Comparison of ENCODE assay signal across 19 mouse cellular contexts in genomic region chr13:54818399-54819254, GRCm38 (mm10). TPM values are rescaled to one million over a fixed set of nuclear protein-coding genes. Genes with fewer than 3 reads are reported as not detected.
DNase-seq lines count a peak whose midpoint lies in the region; ATAC-seq lines count a peak whose summit lies in the region.
"Had no signal": no experiment of that assay in that cellular context is flagged by ENCODE, and none has a peak within 500 bp of the region (broad histone marks: within the 10 kb centered on the region; RNA-seq: fewer than 3 reads in every experiment).

No protein-coding gene starts in this region.

- no peak overlapping the region for H3K9ac ChIP-seq in heart, embryonic 14.5 days (ENCODE audit: low read length)
- no peak overlapping the region for H3K9ac ChIP-seq in forebrain, embryonic 16.5 days (replicated peaks; ENCODE audit: low read depth, low read length)
- H3K9ac ChIP-seq: embryonic facial prominence, embryonic 12.5 days; kidney, embryonic 15.5 days; liver, embryonic 13.5 days had no signal

- no peak for DNase-seq in heart, adult 8-10 months (ENCODE audit: low spot score)
- DNase-seq in midbrain, embryonic 10.5 days (ENCODE audit: low spot score): no peak
- no peak for DNase-seq in lung, postnatal 4 days
- DNase-seq in kidney, postnatal 14 days: no peak
- no peak for DNase-seq in gastrocnemius, adult 18-20 months (ENCODE audit: low spot score)
- DNase-seq in ovary, postnatal 10 days (ENCODE audit: low spot score): no peak
- DNase-seq: cerebellum, postnatal 25 days; layer of hippocampus, adult 9-11 months; liver, embryonic 13.5 days; lung, postnatal 14 days had no signal

- WGBS in heart, embryonic 14.5 days: 29% methylated on average over 17 of the region's 17 CpGs
- 12% methylated on average over 17 of the region's 17 CpGs for WGBS in forebrain, embryonic 16.5 days
- WGBS in midbrain, embryonic 10.5 days: 21% methylated on average over 17 of the region's 17 CpGs

- no peak overlapping the region for H3K4me3 ChIP-seq in heart, embryonic 14.5 days (ENCODE audit: control insufficient read depth in 1 of 2, insufficient read depth in 1 of 2, low read depth in 1 of 2, low read length in 2 of 2)
- no peak overlapping the region for H3K4me3 ChIP-seq in forebrain, embryonic 16.5 days (replicated peaks; ENCODE audit: low read length)
- peak overlapping the region; percentile 28 for H3K4me3 ChIP-seq in midbrain, embryonic 10.5 days
- H3K4me3 ChIP-seq: embryonic facial prominence, embryonic 12.5 days; heart, embryonic 10.5 days; kidney, embryonic 15.5 days; liver, embryonic 13.5 days had no signal

- peaks cover 2% of the 10 kb centered on the region in 2 experiments; a peak in 1 of 4 replicates for H3K4me1 ChIP-seq in heart, embryonic 14.5 days (ENCODE audit: control insufficient read depth in 2 of 2, insufficient read depth in 2 of 2, low read length in 2 of 2)
- peaks cover 15% of the 10 kb centered on the region for H3K4me1 ChIP-seq in forebrain, embryonic 16.5 days (replicated peaks; ENCODE audit: control insufficient read depth, insufficient read depth, low read length)
- peaks cover 15% of the 10 kb centered on the region for H3K4me1 ChIP-seq in midbrain, embryonic 10.5 days
- H3K4me1 ChIP-seq: embryonic facial prominence, embryonic 12.5 days; kidney, embryonic 15.5 days; liver, embryonic 13.5 days had no signal

- H3K36me3 ChIP-seq in heart, embryonic 14.5 days (ENCODE audit: control insufficient read depth, insufficient read depth, low read length): no peaks in the 10 kb centered on the region
- H3K36me3 ChIP-seq in forebrain, embryonic 16.5 days (ENCODE audit: control insufficient read depth, insufficient read depth): no peaks in the 10 kb centered on the region
- no peaks in the 10 kb centered on the region for H3K36me3 ChIP-seq in midbrain, embryonic 10.5 days
- H3K36me3 ChIP-seq: embryonic facial prominence, embryonic 12.5 days; heart, embryonic 10.5 days; kidney, embryonic 15.5 days; liver, embryonic 13.5 days had no signal

- H3K27ac ChIP-seq in heart, embryonic 14.5 days (replicated peaks in 1 of 2; ENCODE audit: control insufficient read depth in 1 of 2, insufficient read depth in 1 of 2, low read depth in 2 of 2, low read length in 2 of 2): no peak overlapping the region
- peak overlapping the region; percentile 17; the same call in 1 of the 2 replicates for H3K27ac ChIP-seq in forebrain, embryonic 16.5 days (ENCODE audit: low read length)
- peak overlapping the region; percentile 55 for H3K27ac ChIP-seq in midbrain, embryonic 10.5 days (replicated peaks)
- H3K27ac ChIP-seq: embryonic facial prominence, embryonic 12.5 days; heart, embryonic 10.5 days; kidney, embryonic 15.5 days; liver, embryonic 13.5 days had no signal

- no peaks in the 10 kb centered on the region for H3K9me3 ChIP-seq in heart, embryonic 14.5 days (ENCODE audit: control insufficient read depth, low read length)
- H3K9me3 ChIP-seq in forebrain, embryonic 16.5 days (ENCODE audit: control insufficient read depth, low read length): no peaks in the 10 kb centered on the region
- H3K9me3 ChIP-seq in midbrain, embryonic 10.5 days (replicated peaks): no peaks in the 10 kb centered on the region
- H3K9me3 ChIP-seq: embryonic facial prominence, embryonic 12.5 days; heart, embryonic 10.5 days; kidney, embryonic 15.5 days; liver, embryonic 13.5 days had no signal

- no peak for ATAC-seq in heart, embryonic 14.5 days (ENCODE audit: insufficient number of reproducible peaks, insufficient read depth, low FRiP score, low read depth)
- peak; percentile 60 for ATAC-seq in forebrain, embryonic 16.5 days

- H3K4me2 ChIP-seq in heart, embryonic 14.5 days (ENCODE audit: low read length): peak overlapping the region; percentile 29
- H3K4me2 ChIP-seq in forebrain, embryonic 16.5 days (ENCODE audit: low read length): peak overlapping the region; percentile 19; the same call in 1 of the 2 replicates
- H3K4me2 ChIP-seq: embryonic facial prominence, embryonic 12.5 days; kidney, embryonic 15.5 days; liver, embryonic 13.5 days had no signal

- no peaks in the 10 kb centered on the region for H3K27me3 ChIP-seq in heart, embryonic 14.5 days (ENCODE audit: control insufficient read depth, insufficient read depth, low read length)
- H3K27me3 ChIP-seq in forebrain, embryonic 16.5 days (replicated peaks; ENCODE audit: control insufficient read depth, insufficient read depth, low read length): no peaks in the 10 kb centered on the region
- H3K27me3 ChIP-seq in midbrain, embryonic 10.5 days (ENCODE audit: low read depth, poor library complexity, severe bottlenecking): peaks cover 56% of the 10 kb centered on the region
- H3K27me3 ChIP-seq: embryonic facial prominence, embryonic 12.5 days; liver, embryonic 13.5 days had no signal

RNA-seq across cellular contexts. Expression of gene Tspan17, which starts 29.4 kb away (rescaled TPM):
- 3.5 and 4.2 TPM in 2 replicates for polyA plus RNA-seq in heart, embryonic 14.5 days (2014; fragmentation: Nextera tagmentation; extraction: Ambion mirVana)
- 10 to 100 TPM; 14.0 to 24.3 (median 18.1) TPM for total RNA-seq in heart, adult 8-10 months (2022)
- polyA plus RNA-seq in forebrain, embryonic 16.5 days (2015; fragmentation: Nextera tagmentation; extraction: Ambion mirVana): 18.6 and 29.7 TPM in 2 replicates
- polyA plus RNA-seq in midbrain, embryonic 10.5 days (2016; fragmentation: Nextera tagmentation; extraction: Ambion mirVana): 12.9 and 20.6 TPM in 2 replicates
- 10 to 100 TPM; 19.1 to 23.1 TPM for total RNA-seq in gastrocnemius, adult 18-20 months (2021)

RNA-seq across cellular contexts. Expression of gene Eif4e1b, which starts 34.8 kb away (rescaled TPM):
- polyA plus RNA-seq in heart, embryonic 14.5 days (2014; fragmentation: Nextera tagmentation; extraction: Ambion mirVana): not detected in 2 replicates
- not detected for total RNA-seq in heart, adult 8-10 months (2022)
- not detected in 2 replicates for polyA plus RNA-seq in forebrain, embryonic 16.5 days (2015; fragmentation: Nextera tagmentation; extraction: Ambion mirVana)
- not detected in 2 replicates for polyA plus RNA-seq in midbrain, embryonic 10.5 days (2016; fragmentation: Nextera tagmentation; extraction: Ambion mirVana)
- not detected for total RNA-seq in gastrocnemius, adult 18-20 months (2021)
- total RNA-seq: adrenal gland, adult 18-20 months; left cerebral cortex, postnatal 36 days had no signal
- polyA plus RNA-seq: embryonic facial prominence, embryonic 12.5 days; heart, embryonic 10.5 days; kidney, embryonic 15.5 days; liver, embryonic 13.5 days; small intestine, adult 2 months; stomach, embryonic 16.5 days had no signal

RNA-seq across cellular contexts. Expression of gene Sncb, which starts 52.2 kb away (rescaled TPM):
- not detected in 2 replicates for polyA plus RNA-seq in heart, embryonic 14.5 days (2014; fragmentation: Nextera tagmentation; extraction: Ambion mirVana)
- under 1 TPM in 1 of 4 experiments, not detected in 3; 0.46 TPM for total RNA-seq in heart, adult 8-10 months (2022)
- polyA plus RNA-seq in forebrain, embryonic 16.5 days (2015; fragmentation: Nextera tagmentation; extraction: Ambion mirVana): 27.1 and 37.0 TPM in 2 replicates
- 1.5 TPM in 2 replicates for polyA plus RNA-seq in midbrain, embryonic 10.5 days (2016; fragmentation: Nextera tagmentation; extraction: Ambion mirVana)
- not detected for total RNA-seq in gastrocnemius, adult 18-20 months (2021)
- polyA plus RNA-seq: liver, embryonic 13.5 days had no signal

Comparison
In these comparisons a context has a peak if more than half of its experiments do, and no peak if none do; other contexts are left out.
1. H3K27ac ChIP-seq: peak in forebrain, embryonic 16.5 days (single experiment) and midbrain, embryonic 10.5 days (single experiment); none in heart, embryonic 14.5 days (0 of 2).
2. RNA of gene Sncb, which starts 52.2 kb away (polyA plus RNA-seq): 27.1 to 37.0 TPM in forebrain, embryonic 16.5 days; 1.5 TPM in midbrain, embryonic 10.5 days and not detected in heart, embryonic 14.5 days; every median in the first group is over 10 times any median in the second.